Mouse (Mus musculus): ENCODE results near the gene Pla2g2d. TPM values are rescaled to one million over a fixed set of nuclear protein-coding genes. Genes with fewer than 3 reads are reported as not detected.

Pla2g2d gene
- polyA plus RNA-seq, 1 experiment from 2014 or later, result 0.24 TPM

- no peak overlapping the region for H3K9ac ChIP-seq (ENCODE audit: low read length)
- 65% methylated on average over 11 of the region's 11 CpGs for WGBS
Observed at GRCm38 (mm10) chr4:138827147-138827546, 51.6 kb downstream of the Pla2g2d start.

More at GRCm38 (mm10) chr4:138827147-138827546, 51.6 kb downstream of the Pla2g2d start:
- H3K36me3 ChIP-seq (ENCODE audit: control insufficient read depth, insufficient read depth, low read length), result no peaks in the 10 kb centered on the region
- H3K4me1 ChIP-seq (ENCODE audit: control insufficient read depth, insufficient read depth, low read length), result no peaks in the 10 kb centered on the region
- no peaks in the 10 kb centered on the region for H3K9me3 ChIP-seq (replicated peaks; ENCODE audit: control insufficient read depth, low read length)
- no peak overlapping the region for H3K4me2 ChIP-seq (ENCODE audit: low read length)
- H3K4me3 ChIP-seq (ENCODE audit: low read depth, low read length), result no peak overlapping the region
- H3K27me3 ChIP-seq (replicated peaks; ENCODE audit: control insufficient read depth, insufficient read depth, low read length), result no peaks in the 10 kb centered on the region
- no peak overlapping the region for H3K27ac ChIP-seq (ENCODE audit: low read depth, low read length)
- no peak for DNase-seq (ENCODE audit: low spot score)
- ATAC-seq, result no peak

Other genes starting within 250 kb of the Pla2g2d start
- gene Vwa5b1, start 139.9 kb upstream of the Pla2g2d start, polyA plus RNA-seq (2014; fragmentation: Nextera tagmentation; extraction: Ambion mirVana), result 0.30 and 1.6 TPM in 2 replicates
- 0.28 and 0.41 TPM in 2 replicates for gene Pla2g2c, start 50.9 kb upstream of the Pla2g2d start, polyA plus RNA-seq (2014; fragmentation: Nextera tagmentation; extraction: Ambion mirVana)
- gene Ubxn10, start 38.6 kb upstream of the Pla2g2d start, polyA plus RNA-seq (2014; fragmentation: Nextera tagmentation; extraction: Ambion mirVana), result 3.3 and 3.4 TPM in 2 replicates
- 0.09 TPM in 1 of 2 replicates, not detected in the other for gene Pla2g2f, start 18.1 kb upstream of the Pla2g2d start, polyA plus RNA-seq (2014; fragmentation: Nextera tagmentation; extraction: Ambion mirVana)
- gene Pla2g5, start 87.7 kb downstream of the Pla2g2d start, polyA plus RNA-seq (2014; fragmentation: Nextera tagmentation; extraction: Ambion mirVana), result 0.67 and 1.0 TPM in 2 replicates
- gene Gm13030, start 98.2 kb downstream of the Pla2g2d start, polyA plus RNA-seq (2014; fragmentation: Nextera tagmentation; extraction: Ambion mirVana), result not detected in 2 replicates
- not detected in 2 replicates for gene Pla2g2e, start 102.2 kb downstream of the Pla2g2d start, polyA plus RNA-seq (2014; fragmentation: Nextera tagmentation; extraction: Ambion mirVana)
- gene Otud3, start 138.2 kb downstream of the Pla2g2d start, polyA plus RNA-seq (2014; fragmentation: Nextera tagmentation; extraction: Ambion mirVana), result 2.3 and 2.4 TPM in 2 replicates
- gene Rnf186, start 191.4 kb downstream of the Pla2g2d start, polyA plus RNA-seq (2014; fragmentation: Nextera tagmentation; extraction: Ambion mirVana), result not detected in 2 replicates
- gene Tmco4, start 197.2 kb downstream of the Pla2g2d start, polyA plus RNA-seq (2014; fragmentation: Nextera tagmentation; extraction: Ambion mirVana), result 0.68 and 0.70 TPM in 2 replicates

All from forebrain, embryonic 14.5 days (tissue).